Mouse (Mus musculus) ovary, postnatal 14 days (tissue): ENCODE results near the gene Amz2.

Experiments
- DNase-seq: peaks from one replicate; pipeline ENCODE4 v3.0.0; 2022; ENCODE audit warnings: low spot score

Amz2 gene

GRCm38 (mm10) chr11:109421205-109421604, 4.5 kb upstream of the Amz2 start:
- no peak for DNase-seq

GRCm38 (mm10) chr11:109422263-109422662, 3.5 kb upstream of the Amz2 start:
- DNase-seq, result no peak

GRCm38 (mm10) chr11:109423294-109423693, 2.5 kb upstream of the Amz2 start:
- DNase-seq, result no peak

- no peak for DNase-seq
Observed at GRCm38 (mm10) chr11:109426272-109426586, 483 bp downstream of the Amz2 start.

- DNase-seq, result no peak
Observed at GRCm38 (mm10) chr11:109427353-109427752, 1.6 kb downstream of the Amz2 start.

- no peak for DNase-seq
Observed at GRCm38 (mm10) chr11:109434233-109434798, 8.6 kb downstream of the Amz2 start.

- no peak for DNase-seq
Observed at GRCm38 (mm10) chr11:109436889-109437288, 11.1 kb downstream of the Amz2 start.

GRCm38 (mm10) chr11:109439209-109439608, 13.5 kb downstream of the Amz2 start:
- DNase-seq, result no peak

- DNase-seq, result peak; percentile 58
Observed at GRCm38 (mm10) chr11:109439829-109440340, 14.1 kb downstream of the Amz2 start.

- DNase-seq, result no peak
Observed at GRCm38 (mm10) chr11:109440641-109441040, 14.9 kb downstream of the Amz2 start.

GRCm38 (mm10) chr11:109441119-109441518, 15.4 kb downstream of the Amz2 start:
- DNase-seq, result no peak

- DNase-seq, result no peak
Observed at GRCm38 (mm10) chr11:109442166-109442730, 16.5 kb downstream of the Amz2 start.

- no peak for DNase-seq
Observed at GRCm38 (mm10) chr11:109443468-109444263, 17.9 kb downstream of the Amz2 start.

- no peak for DNase-seq
Observed at GRCm38 (mm10) chr11:109444600-109444999, 18.9 kb downstream of the Amz2 start.

- peak; percentile 17 for DNase-seq
Observed at GRCm38 (mm10) chr11:109445438-109446035, 19.8 kb downstream of the Amz2 start.

GRCm38 (mm10) chr11:109451169-109451568, 25.4 kb downstream of the Amz2 start:
- no peak for DNase-seq

GRCm38 (mm10) chr11:109456261-109456660, 30.5 kb downstream of the Amz2 start:
- DNase-seq, result no peak

GRCm38 (mm10) chr11:109458165-109458564, 32.4 kb downstream of the Amz2 start:
- DNase-seq, result no peak

GRCm38 (mm10) chr11:109460586-109460985, 34.8 kb downstream of the Amz2 start:
- DNase-seq, result no peak

GRCm38 (mm10) chr11:109465068-109465467, 39.3 kb downstream of the Amz2 start:
- DNase-seq, result no peak

GRCm38 (mm10) chr11:109466987-109467386, 41.2 kb downstream of the Amz2 start:
- DNase-seq, result no peak

GRCm38 (mm10) chr11:109468133-109468532, 42.4 kb downstream of the Amz2 start:
- DNase-seq, result no peak

GRCm38 (mm10) chr11:109470170-109470569, 44.4 kb downstream of the Amz2 start:
- DNase-seq, result no peak
